Mouse (Mus musculus): ENCODE measurements around the gene Gata5. TPM values are rescaled to one million over a fixed set of nuclear protein-coding genes. Genes with fewer than 3 reads are reported as not detected.

Gene Gata5
- not detected for polyA plus RNA-seq (2017; shearing (Covaris generic))

DNA sequence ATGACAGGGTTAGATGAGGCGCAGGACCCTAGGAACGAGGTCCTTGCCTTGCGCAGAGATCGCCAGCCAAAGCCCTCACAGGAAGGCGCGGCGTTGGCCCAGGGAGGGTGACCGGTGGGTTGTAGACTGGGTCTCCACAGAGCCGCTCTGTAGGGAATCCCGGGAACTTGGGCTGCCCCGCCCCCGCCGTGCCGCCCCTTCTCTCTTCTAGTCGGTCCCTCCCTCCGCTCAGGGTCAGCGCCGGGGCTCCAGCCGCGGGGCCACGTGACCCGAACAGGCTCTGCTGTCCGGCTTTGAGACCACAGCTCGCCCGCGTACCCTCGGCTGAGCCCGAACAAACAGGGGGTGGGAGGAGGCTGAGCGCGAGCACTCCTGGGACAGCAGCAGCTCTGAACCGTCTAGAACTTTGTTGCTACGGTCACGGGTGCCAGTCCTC, at the start of gene Gata5:
TSS of gene Gata5 (minus strand) at position 149 of the 436 bp plus-strand sequence.

GRCm38 (mm10) chr2:180289440-180290108, 44.9 kb downstream of the Gata5 start, which contains the start of gene Rbbp8nl:
Gene Rbbp8nl (minus strand): TSS chr2:180289879.

Other genes with a start within 250 kb of the Gata5 start
- not detected for gene Hrh3, start 230.2 kb downstream of the Gata5 start, polyA plus RNA-seq (2017; shearing (Covaris generic))
- 48.7 TPM for gene Osbpl2, start 215.4 kb downstream of the Gata5 start, polyA plus RNA-seq (2017; shearing (Covaris generic))
- gene Adrm1, start 163.2 kb downstream of the Gata5 start, polyA plus RNA-seq (2017; shearing (Covaris generic)): 157 TPM
- 0.73 TPM for gene Lama5, start 108.8 kb downstream of the Gata5 start, polyA plus RNA-seq (2017; shearing (Covaris generic))
- 785 TPM for gene Rps21, start 77.3 kb downstream of the Gata5 start, polyA plus RNA-seq (2017; shearing (Covaris generic))
- 1.9 TPM for gene Cables2, start 61.2 kb downstream of the Gata5 start, polyA plus RNA-seq (2017; shearing (Covaris generic))
- gene Rbbp8nl, start 44.8 kb downstream of the Gata5 start, polyA plus RNA-seq (2017; shearing (Covaris generic)): 0.20 TPM
- 1.3 TPM for gene Slco4a1, start 121.5 kb upstream of the Gata5 start, polyA plus RNA-seq (2017; shearing (Covaris generic))
- gene Ntsr1, start 165.3 kb upstream of the Gata5 start, polyA plus RNA-seq (2017; shearing (Covaris generic)): not detected
- gene Mrgbp, start 246.6 kb upstream of the Gata5 start, polyA plus RNA-seq (2017; shearing (Covaris generic)): 51.1 TPM